14 mouse cellular contexts compared by ENCODE assay signal in genomic region chr14:21065490-21066162, GRCm38 (mm10). TPM values are rescaled to one million over a fixed set of nuclear protein-coding genes. Genes with fewer than 3 reads are reported as not detected.
DNase-seq lines count a peak whose midpoint lies in the region; ATAC-seq and TF ChIP-seq lines count a peak whose summit lies in the region.
"Had no signal": no experiment of that assay in that cellular context is flagged by ENCODE, and none has a peak within 500 bp of the region (broad histone marks: within the 10 kb centered on the region; RNA-seq: fewer than 3 reads in every experiment).

No protein-coding gene starts in this region.

- TF ChIP-seq EP300 in heart, postnatal 0 days (IDR thresholded peaks at IDR 0.05; ENCODE audit: low read depth) = no peak

- no peak overlapping the region for H3K9ac ChIP-seq in embryonic facial prominence, embryonic 14.5 days (ENCODE audit: low read depth, low read length)
- H3K9ac ChIP-seq in kidney, embryonic 15.5 days = no peak overlapping the region
- H3K9ac ChIP-seq in kidney, embryonic 16.5 days (replicated peaks; ENCODE audit: low read length) = no peak overlapping the region
- no peak overlapping the region for H3K9ac ChIP-seq in heart, postnatal 0 days (replicated peaks; ENCODE audit: low read depth, low read length)
- H3K9ac ChIP-seq: neural tube, embryonic 12.5 days had no signal

- 0 out of 2 replicates have a peak overlapping the region, but pooled peaks have one; percentile 33 for H3K27ac ChIP-seq in embryonic facial prominence, embryonic 14.5 days (replicated peaks; ENCODE audit: low read depth, low read length)
- H3K27ac ChIP-seq in embryonic facial prominence, embryonic 10.5 days (replicated peaks) = no peak overlapping the region
- peak overlapping the region; percentile 37; the same call in 1 of the 2 replicates for H3K27ac ChIP-seq in kidney, embryonic 15.5 days
- no peak overlapping the region for H3K27ac ChIP-seq in kidney, embryonic 16.5 days (ENCODE audit: low read length)
- peak overlapping the region; percentile 61 for H3K27ac ChIP-seq in heart, postnatal 0 days (ENCODE audit: low read depth)
- H3K27ac ChIP-seq: neural tube, embryonic 12.5 days had no signal

- TF ChIP-seq CTCF in heart, postnatal 0 days (IDR thresholded peaks at IDR 0.05; ENCODE audit: low read depth) = no peak

- H3K4me1 ChIP-seq in embryonic facial prominence, embryonic 14.5 days (ENCODE audit: control insufficient read depth, insufficient read depth, low read length) = peaks cover 4% of the 10 kb centered on the region; the same call in 1 of the 2 replicates
- peaks cover 9% of the 10 kb centered on the region; the same call in 1 of the 2 replicates for H3K4me1 ChIP-seq in embryonic facial prominence, embryonic 10.5 days
- peaks cover 8% of the 10 kb centered on the region for H3K4me1 ChIP-seq in kidney, embryonic 15.5 days
- H3K4me1 ChIP-seq in kidney, embryonic 16.5 days (ENCODE audit: insufficient read depth, low read length) = peaks cover 6% of the 10 kb centered on the region; the same call in 1 of the 2 replicates
- H3K4me1 ChIP-seq in heart, postnatal 0 days (ENCODE audit: control insufficient read depth, insufficient read depth) = peaks cover 18% of the 10 kb centered on the region
- H3K4me1 ChIP-seq: neural tube, embryonic 12.5 days had no signal

- no peaks in the 10 kb centered on the region for H3K9me3 ChIP-seq in embryonic facial prominence, embryonic 14.5 days (ENCODE audit: control insufficient read depth, low read length)
- no peaks in the 10 kb centered on the region for H3K9me3 ChIP-seq in embryonic facial prominence, embryonic 10.5 days
- H3K9me3 ChIP-seq in kidney, embryonic 15.5 days (replicated peaks) = no peaks in the 10 kb centered on the region
- H3K9me3 ChIP-seq in kidney, embryonic 16.5 days (ENCODE audit: low read length) = no peaks in the 10 kb centered on the region
- H3K9me3 ChIP-seq in heart, postnatal 0 days (replicated peaks; ENCODE audit: control insufficient read depth, low read length) = no peaks in the 10 kb centered on the region
- H3K9me3 ChIP-seq: neural tube, embryonic 12.5 days had no signal

- H3K36me3 ChIP-seq in embryonic facial prominence, embryonic 14.5 days (ENCODE audit: control insufficient read depth, insufficient read depth, low read length) = no peaks in the 10 kb centered on the region
- peaks cover 4% of the 10 kb centered on the region; the same call in 1 of the 2 replicates for H3K36me3 ChIP-seq in embryonic facial prominence, embryonic 10.5 days (replicated peaks)
- H3K36me3 ChIP-seq in kidney, embryonic 15.5 days = no peaks in the 10 kb centered on the region
- H3K36me3 ChIP-seq in kidney, embryonic 16.5 days (ENCODE audit: insufficient read depth, low read length) = no peaks in the 10 kb centered on the region
- no peaks in the 10 kb centered on the region for H3K36me3 ChIP-seq in heart, postnatal 0 days (replicated peaks; ENCODE audit: control insufficient read depth, insufficient read depth, low read length)
- H3K36me3 ChIP-seq: neural tube, embryonic 12.5 days had no signal

- no peak for DNase-seq in embryonic facial prominence, embryonic 14.5 days (ENCODE audit: low spot score)
- DNase-seq in embryonic facial prominence, embryonic 10.5 days (ENCODE audit: low spot score) = no peak
- no peak for DNase-seq in heart, postnatal 0 days (ENCODE audit: low spot score)
- DNase-seq in lung, postnatal 10 days = peak; percentile 45
- no peak for DNase-seq in adrenal gland, postnatal 36 days
- no peak for DNase-seq in thymus, postnatal 36 days
- DNase-seq: cerebellum, postnatal 14 days; kidney, adult 8-10 months; layer of hippocampus, adult 9-11 months; thymus, adult 18-20 months had no signal

- no peak for ATAC-seq in embryonic facial prominence, embryonic 14.5 days (ENCODE audit: low read depth)
- ATAC-seq in kidney, embryonic 15.5 days (replicated peaks; ENCODE audit: low FRiP score) = no peak
- ATAC-seq in kidney, embryonic 16.5 days (ENCODE audit: low FRiP score, low TSS enrichment) = no peak
- no peak for ATAC-seq in heart, postnatal 0 days (ENCODE audit: insufficient read depth, low read depth)

- H3K27me3 ChIP-seq in embryonic facial prominence, embryonic 14.5 days (replicated peaks; ENCODE audit: control insufficient read depth, insufficient read depth, low read length) = no peaks in the 10 kb centered on the region
- H3K27me3 ChIP-seq in embryonic facial prominence, embryonic 10.5 days (replicated peaks; ENCODE audit: low read depth, poor library complexity, severe bottlenecking) = no peaks in the 10 kb centered on the region
- H3K27me3 ChIP-seq in kidney, embryonic 15.5 days = no peaks in the 10 kb centered on the region
- no peaks in the 10 kb centered on the region for H3K27me3 ChIP-seq in kidney, embryonic 16.5 days (ENCODE audit: insufficient read depth, low read length)
- no peaks in the 10 kb centered on the region for H3K27me3 ChIP-seq in heart, postnatal 0 days (ENCODE audit: control insufficient read depth, insufficient read depth, low read length)
- H3K27me3 ChIP-seq: neural tube, embryonic 12.5 days had no signal

- 72% methylated on average over 8 of the region's 8 CpGs for WGBS in embryonic facial prominence, embryonic 14.5 days
- WGBS in embryonic facial prominence, embryonic 10.5 days = 81% methylated on average over 8 of the region's 8 CpGs
- WGBS in kidney, embryonic 15.5 days = 61% methylated on average over 8 of the region's 8 CpGs
- 55% methylated on average over 8 of the region's 8 CpGs for WGBS in kidney, embryonic 16.5 days
- WGBS in heart, postnatal 0 days = 29% methylated on average over 8 of the region's 8 CpGs

- H3K4me3 ChIP-seq in embryonic facial prominence, embryonic 14.5 days (ENCODE audit: low read depth, low read length) = no peak overlapping the region
- H3K4me3 ChIP-seq in embryonic facial prominence, embryonic 10.5 days = no peak overlapping the region
- H3K4me3 ChIP-seq in kidney, embryonic 15.5 days (replicated peaks) = no peak overlapping the region
- H3K4me3 ChIP-seq in kidney, embryonic 16.5 days (ENCODE audit: low read length) = no peak overlapping the region
- no peak overlapping the region for H3K4me3 ChIP-seq in heart, postnatal 0 days (ENCODE audit: low read depth, low read length)
- H3K4me3 ChIP-seq: neural tube, embryonic 12.5 days had no signal

- H3K4me2 ChIP-seq in embryonic facial prominence, embryonic 14.5 days (ENCODE audit: low read depth, low read length) = no peak overlapping the region
- H3K4me2 ChIP-seq in kidney, embryonic 15.5 days = no peak overlapping the region
- H3K4me2 ChIP-seq in kidney, embryonic 16.5 days (replicated peaks; ENCODE audit: low read depth, low read length) = no peak overlapping the region
- no peak overlapping the region for H3K4me2 ChIP-seq in heart, postnatal 0 days (ENCODE audit: low read depth, low read length)
- H3K4me2 ChIP-seq: midbrain, embryonic 11.5 days; neural tube, embryonic 12.5 days had no signal

RNA-seq across cellular contexts. Expression of gene Adk, which starts 13.3 kb away (rescaled TPM):
- 131 and 133 TPM in 2 replicates for polyA plus RNA-seq in embryonic facial prominence, embryonic 14.5 days (2014; fragmentation: Nextera tagmentation; extraction: Ambion mirVana)
- 171 and 175 TPM in 2 replicates for polyA plus RNA-seq in embryonic facial prominence, embryonic 10.5 days (2016; fragmentation: Nextera tagmentation; extraction: Ambion mirVana)
- 156 and 168 TPM in 2 replicates for polyA plus RNA-seq in kidney, embryonic 15.5 days (2015; fragmentation: Nextera tagmentation; extraction: Ambion mirVana)
- polyA plus RNA-seq in kidney, embryonic 16.5 days (2015; fragmentation: Nextera tagmentation; extraction: Ambion mirVana) = 158 and 167 TPM in 2 replicates
- total RNA-seq in heart, postnatal 0 days (2014; rRNA removed; ENCODE audit: low replicate concordance) = 126 and 133 TPM in 2 replicates
- polyA plus RNA-seq in heart, postnatal 0 days (2015; fragmentation: Nextera tagmentation; extraction: Ambion mirVana) = 246 and 255 TPM in 2 replicates
- 100 to 1,000 TPM; 114 to 134 TPM for total RNA-seq in adrenal gland, postnatal 36 days (2021)

RNA-seq across cellular contexts. Expression of gene Ap3m1, which starts 13.3 kb away (rescaled TPM):
- polyA plus RNA-seq in embryonic facial prominence, embryonic 14.5 days (2014; fragmentation: Nextera tagmentation; extraction: Ambion mirVana) = 86.4 and 94.2 TPM in 2 replicates
- 84.8 and 87.7 TPM in 2 replicates for polyA plus RNA-seq in embryonic facial prominence, embryonic 10.5 days (2016; fragmentation: Nextera tagmentation; extraction: Ambion mirVana)
- 74.6 and 77.8 TPM in 2 replicates for polyA plus RNA-seq in kidney, embryonic 15.5 days (2015; fragmentation: Nextera tagmentation; extraction: Ambion mirVana)
- polyA plus RNA-seq in kidney, embryonic 16.5 days (2015; fragmentation: Nextera tagmentation; extraction: Ambion mirVana) = 79.1 and 82.5 TPM in 2 replicates
- total RNA-seq in heart, postnatal 0 days (2014; rRNA removed; ENCODE audit: low replicate concordance) = 63.7 and 65.4 TPM in 2 replicates
- 43.6 and 44.7 TPM in 2 replicates for polyA plus RNA-seq in heart, postnatal 0 days (2015; fragmentation: Nextera tagmentation; extraction: Ambion mirVana)
- 10 to 100 TPM; 97.2 to 98.8 TPM for total RNA-seq in adrenal gland, postnatal 36 days (2021)

Comparison
In these comparisons a context has a peak if more than half of its experiments do, and no peak if none do; other contexts are left out.
1. H3K27ac ChIP-seq: peak in embryonic facial prominence, embryonic 14.5 days (single experiment), kidney, embryonic 15.5 days (single experiment) and heart, postnatal 0 days (single experiment); none in embryonic facial prominence, embryonic 10.5 days (single experiment) and kidney, embryonic 16.5 days (single experiment).